Mouse (Mus musculus): ENCODE results near the gene Dpyd.

Gene Dpyd

GRCm38 (mm10) chr3:119361555-119362385 lies 799.8 kb downstream of the Dpyd start:
- peak; percentile 23 for DNase-seq (ENCODE audit: low read depth, low spot score)

GRCm38 (mm10) chr3:119362392-119362791 lies 800.5 kb downstream of the Dpyd start:
- no peak for DNase-seq (ENCODE audit: low read depth, low spot score)

- DNase-seq (ENCODE audit: low read depth, low spot score) = no peak
These were observed 807.0 kb downstream of the Dpyd start for GRCm38 (mm10) chr3:119368931-119369330.

GRCm38 (mm10) chr3:119381119-119381518 lies 819.2 kb downstream of the Dpyd start:
- DNase-seq (ENCODE audit: low read depth, low spot score) = no peak

GRCm38 (mm10) chr3:119382395-119382794 lies 820.5 kb downstream of the Dpyd start:
- DNase-seq (ENCODE audit: low read depth, low spot score) = no peak

GRCm38 (mm10) chr3:119387332-119388105 lies 825.6 kb downstream of the Dpyd start:
- no peak for DNase-seq (ENCODE audit: low read depth, low spot score)

GRCm38 (mm10) chr3:119397205-119397604 lies 835.3 kb downstream of the Dpyd start:
- no peak for DNase-seq (ENCODE audit: low read depth, low spot score)

- no peak for DNase-seq (ENCODE audit: low read depth, low spot score)
These were observed 841.2 kb downstream of the Dpyd start for GRCm38 (mm10) chr3:119402836-119403728.

GRCm38 (mm10) chr3:119419087-119419709 lies 857.3 kb downstream of the Dpyd start:
- DNase-seq (ENCODE audit: low read depth, low spot score) = no peak

- no peak for DNase-seq (ENCODE audit: low read depth, low spot score)
These were observed 857.8 kb downstream of the Dpyd start for GRCm38 (mm10) chr3:119419745-119420144.

- DNase-seq (ENCODE audit: low read depth, low spot score) = no peak
These were observed 869.4 kb downstream of the Dpyd start for GRCm38 (mm10) chr3:119431339-119431738.

GRCm38 (mm10) chr3:119431757-119432156 lies 869.8 kb downstream of the Dpyd start:
- DNase-seq (ENCODE audit: low read depth, low spot score) = no peak

GRCm38 (mm10) chr3:119447559-119447958 lies 885.6 kb downstream of the Dpyd start:
- DNase-seq (ENCODE audit: low read depth, low spot score) = no peak

- no peak for DNase-seq (ENCODE audit: low read depth, low spot score)
These were observed 902.1 kb downstream of the Dpyd start for GRCm38 (mm10) chr3:119464073-119464472.

GRCm38 (mm10) chr3:119464479-119464878 lies 902.5 kb downstream of the Dpyd start:
- no peak for DNase-seq (ENCODE audit: low read depth, low spot score)

- no peak for DNase-seq (ENCODE audit: low read depth, low spot score)
These were observed 905.8 kb downstream of the Dpyd start for GRCm38 (mm10) chr3:119467723-119468122.

All from retina, postnatal 7 days (tissue).